Mouse (Mus musculus): ENCODE measurements at regions not wholly inside any gene's neighbourhood (a gene's known extent, or its start where the extent isn't known, plus 50 kb on each side); places are given as distances from the start of the nearest gene placed in this dataset.

DNA sequence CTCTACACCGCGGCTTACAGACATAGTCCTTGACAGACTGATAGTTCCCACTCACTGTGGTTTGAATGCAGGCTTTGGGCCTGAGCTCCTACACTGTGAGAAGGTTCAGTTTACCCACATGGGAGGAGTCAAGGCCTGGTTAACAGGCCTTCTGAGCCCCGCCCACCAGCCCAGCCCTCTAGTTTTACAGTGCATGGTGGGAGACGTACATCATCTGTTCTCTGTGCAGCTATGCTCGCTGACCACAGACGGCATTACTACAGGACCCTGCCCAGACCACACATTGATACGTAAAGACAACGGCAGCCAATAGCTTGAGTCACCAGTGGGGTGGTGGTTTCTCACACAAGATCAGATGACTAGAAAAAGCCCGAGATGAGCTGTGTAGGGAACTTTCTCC, 431.0 kb downstream of the Tbc1d22a start:
- TF ChIP-seq CTCF (IDR thresholded peaks at IDR 0.05; ENCODE audit: borderline replicate concordance, insufficient read depth, low read length): no peak
- TF ChIP-seq POLR2A (IDR thresholded peaks at IDR 0.05; ENCODE audit: low read depth, low read length): no peak
